Mouse (Mus musculus) spleen, adult 18-20 months (tissue): Measurements from ENCODE around the gene Ush1c.

ENCODE experiments used
- DNase-seq, 2 experiments: peaks; one replicate each; pipeline ENCODE4 v3.0.0; 2022; ENCODE audit warnings: mixed read lengths in 2 of 2

The Ush1c gene

GRCm38 (mm10) chr7:46238346-46238745 is at the start of gene Ush1c:
Ush1c (minus strand) TSS chr7:46238503.
- DNase-seq, result no peak

GRCm38 (mm10) chr7:46287051-46287450 is 48.7 kb upstream of the Ush1c start:
- DNase-seq, result no peak

- DNase-seq, result no peak
Observed at GRCm38 (mm10) chr7:46286391-46286790, 48.1 kb upstream of the Ush1c start.

GRCm38 (mm10) chr7:46285161-46285839 is 47.0 kb upstream of the Ush1c start:
- no peak for DNase-seq

- DNase-seq, result peak in 1 of 2 experiments; percentile 7
Observed at GRCm38 (mm10) chr7:46283681-46284080, 45.4 kb upstream of the Ush1c start.

- no peak for DNase-seq
Observed at GRCm38 (mm10) chr7:46282276-46282675, 44.0 kb upstream of the Ush1c start.

GRCm38 (mm10) chr7:46280896-46281295 is 42.6 kb upstream of the Ush1c start:
- DNase-seq, result no peak

GRCm38 (mm10) chr7:46279946-46280345 is 41.6 kb upstream of the Ush1c start:
- DNase-seq, result peak in 1 of 2 experiments; percentile 61

GRCm38 (mm10) chr7:46276156-46276555 is 37.9 kb upstream of the Ush1c start:
- no peak for DNase-seq

- no peak for DNase-seq
Observed at GRCm38 (mm10) chr7:46251841-46252240, 13.5 kb upstream of the Ush1c start.

- DNase-seq, result no peak
Observed at GRCm38 (mm10) chr7:46247606-46248005, 9.3 kb upstream of the Ush1c start.

- no peak for DNase-seq
Observed at GRCm38 (mm10) chr7:46246876-46247275, 8.6 kb upstream of the Ush1c start.

- DNase-seq, result no peak
Observed at GRCm38 (mm10) chr7:46240696-46241095, 2.4 kb upstream of the Ush1c start, which contains the start of gene Otog. Otog (plus strand) TSS chr7:46240987.

GRCm38 (mm10) chr7:46240091-46240490 is 1.8 kb upstream of the Ush1c start:
- DNase-seq, result no peak

GRCm38 (mm10) chr7:46237192-46237591 is 1.1 kb downstream of the Ush1c start:
- no peak for DNase-seq

GRCm38 (mm10) chr7:46236363-46236762 is 1.9 kb downstream of the Ush1c start:
- no peak for DNase-seq

GRCm38 (mm10) chr7:46235948-46236347 is 2.4 kb downstream of the Ush1c start:
- DNase-seq, result no peak

GRCm38 (mm10) chr7:46226936-46227335 is 11.4 kb downstream of the Ush1c start:
- no peak for DNase-seq

- peak in 1 of 2 experiments; percentile 51 for DNase-seq
Observed at GRCm38 (mm10) chr7:46226253-46226652, 12.1 kb downstream of the Ush1c start.

GRCm38 (mm10) chr7:46220591-46221129 is 17.6 kb downstream of the Ush1c start:
- DNase-seq, result no peak

GRCm38 (mm10) chr7:46218415-46218814 is 19.9 kb downstream of the Ush1c start:
- no peak for DNase-seq

GRCm38 (mm10) chr7:46216481-46216880 is 21.8 kb downstream of the Ush1c start:
- DNase-seq, result no peak

GRCm38 (mm10) chr7:46210276-46210675 is 28.0 kb downstream of the Ush1c start:
- no peak for DNase-seq

GRCm38 (mm10) chr7:46208131-46208530 is 30.2 kb downstream of the Ush1c start:
- no peak for DNase-seq

GRCm38 (mm10) chr7:46204775-46205174 is 33.5 kb downstream of the Ush1c start:
- DNase-seq, result no peak
